Mouse (Mus musculus): ENCODE measurements around the gene Ror1.

Ror1 gene

GRCm38 (mm10) chr4:100324719-100325515 is 229.3 kb downstream of the Ror1 start:
- DNase-seq = no peak

- DNase-seq = no peak
These were observed 232.9 kb downstream of the Ror1 start for GRCm38 (mm10) chr4:100328361-100328970.

DNA sequence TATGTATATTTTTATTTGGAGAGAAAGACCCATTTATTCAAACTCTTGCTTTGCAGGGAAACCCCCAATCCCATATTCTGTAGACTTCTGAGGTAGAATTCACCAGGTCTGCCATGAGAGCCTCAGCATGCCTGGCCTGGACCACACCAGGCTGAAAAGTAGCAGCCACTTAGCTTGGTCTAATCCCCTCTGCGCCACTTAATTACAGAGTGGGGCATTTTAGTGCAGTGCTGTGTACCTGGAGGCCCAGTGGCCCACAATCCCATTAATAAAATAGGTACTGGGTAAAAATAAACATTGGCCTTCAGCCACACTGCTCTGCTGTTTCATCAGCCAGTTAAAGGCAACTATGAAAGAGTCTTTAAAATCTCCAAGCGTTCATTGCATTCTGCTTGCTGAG is 239.6 kb downstream of the Ror1 start:
- DNase-seq = no peak

GRCm38 (mm10) chr4:100347791-100348190 is 252.2 kb downstream of the Ror1 start:
- no peak for DNase-seq

DNA sequence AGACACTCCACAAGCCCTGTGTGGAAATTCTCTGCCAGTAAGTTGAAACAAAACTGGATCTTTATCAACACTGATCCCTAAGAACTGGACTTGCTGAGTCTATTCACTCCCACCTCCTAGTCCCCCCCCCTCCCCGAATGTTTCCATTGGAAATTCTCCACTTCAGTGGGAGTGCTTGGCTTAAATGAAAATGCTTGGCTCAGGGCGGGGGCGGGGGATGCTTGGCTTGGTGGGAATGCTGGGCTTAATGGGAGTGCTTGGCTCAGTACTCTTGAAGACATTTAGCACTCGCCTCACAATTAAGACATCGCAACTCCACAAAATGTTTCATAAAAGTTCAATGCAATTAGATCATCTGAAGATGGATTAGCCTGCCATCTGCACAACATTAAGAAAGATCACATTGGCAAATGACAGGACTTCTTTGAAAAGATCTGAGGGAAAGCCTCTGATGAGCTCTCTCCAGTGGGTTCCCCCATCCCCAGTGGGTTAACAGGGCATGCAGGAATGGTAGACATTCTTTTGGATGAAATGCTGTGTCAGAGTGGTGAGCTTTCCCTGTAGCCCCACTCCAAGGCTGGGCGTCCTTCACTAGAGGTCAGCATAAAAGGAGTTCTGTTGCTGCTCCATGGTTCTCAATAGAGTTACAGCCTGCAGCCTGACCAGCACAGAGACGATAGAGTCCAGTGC is 254.7 kb downstream of the Ror1 start:
- DNase-seq = no peak

DNA sequence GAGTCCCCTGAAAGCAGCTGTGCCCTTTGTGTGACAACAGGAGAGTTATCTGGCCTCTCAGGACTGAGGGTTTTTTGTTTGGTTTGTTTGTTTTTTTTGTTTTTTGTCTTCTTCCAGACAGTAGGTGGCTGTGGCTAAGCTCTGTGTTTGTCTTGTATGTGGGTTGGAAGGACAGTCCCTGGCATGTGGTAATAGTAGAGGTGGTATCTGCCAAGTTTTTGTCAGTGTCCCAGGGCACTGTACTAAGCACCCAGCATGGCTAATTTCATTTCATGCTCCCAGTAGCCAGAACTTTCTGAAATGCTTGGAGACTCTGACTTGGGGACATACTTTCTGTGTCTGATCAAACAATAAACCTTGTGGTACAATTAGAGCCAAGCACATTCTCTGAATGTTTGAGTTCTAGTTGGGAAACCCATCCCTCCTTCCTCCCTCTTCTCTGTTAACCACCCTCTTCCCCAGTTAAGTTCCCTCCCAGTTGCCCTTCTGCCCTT is 256.3 kb downstream of the Ror1 start:
- no peak for DNase-seq

DNA sequence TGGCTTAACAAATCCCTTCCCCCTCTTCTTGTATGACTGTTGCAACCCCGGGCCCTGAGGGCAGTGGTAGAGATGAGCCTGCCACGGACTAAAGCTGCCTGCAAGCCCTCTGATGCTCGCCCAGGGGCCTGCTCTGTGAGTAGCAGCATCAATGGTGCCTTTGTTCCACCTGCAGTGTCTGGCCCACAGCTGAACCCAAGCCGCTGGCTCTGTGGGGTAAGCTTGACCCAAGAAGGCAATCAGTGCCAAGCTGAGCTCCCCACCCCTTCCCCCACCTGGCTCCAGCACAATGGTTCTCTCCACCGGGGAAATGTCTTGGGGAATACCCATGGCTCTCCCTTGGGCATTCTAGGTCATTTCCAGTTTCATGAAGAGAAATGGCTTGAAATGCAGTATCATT is 260.0 kb downstream of the Ror1 start:
- no peak for DNase-seq

DNA sequence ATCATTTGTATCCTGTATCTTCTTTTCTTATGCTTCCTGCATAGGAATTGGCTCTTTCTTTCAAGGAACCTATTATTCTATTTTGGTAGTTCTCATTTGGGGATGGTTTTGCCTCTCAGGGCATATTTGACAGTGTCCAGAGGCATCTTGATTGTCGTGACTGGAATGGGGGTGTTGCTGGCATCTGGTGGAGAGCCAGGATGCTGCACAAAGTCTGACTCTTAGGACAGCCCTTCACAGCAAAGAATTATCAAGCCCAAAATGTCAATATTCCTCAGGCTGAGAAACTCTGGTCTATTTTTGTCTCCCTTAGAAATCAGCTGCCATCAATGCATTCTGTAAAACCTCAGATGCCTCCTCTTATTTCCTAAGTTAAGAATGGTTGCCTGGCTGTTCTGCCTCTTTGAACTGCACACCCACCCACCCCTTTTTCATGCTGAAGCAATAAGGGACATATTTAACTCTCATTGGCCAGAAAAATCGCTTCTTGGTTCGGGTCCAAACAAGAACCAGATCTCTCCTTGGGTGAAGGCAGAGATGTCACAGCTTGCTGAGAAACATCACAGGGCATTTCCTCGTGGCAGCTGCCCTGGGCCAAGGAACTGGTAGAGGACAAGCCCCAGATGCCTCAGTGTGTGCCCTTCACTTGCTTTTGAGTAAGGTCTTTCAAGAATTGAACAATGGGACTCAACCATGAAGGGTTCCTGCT is 262.4 kb downstream of the Ror1 start:
- no peak for DNase-seq

DNA sequence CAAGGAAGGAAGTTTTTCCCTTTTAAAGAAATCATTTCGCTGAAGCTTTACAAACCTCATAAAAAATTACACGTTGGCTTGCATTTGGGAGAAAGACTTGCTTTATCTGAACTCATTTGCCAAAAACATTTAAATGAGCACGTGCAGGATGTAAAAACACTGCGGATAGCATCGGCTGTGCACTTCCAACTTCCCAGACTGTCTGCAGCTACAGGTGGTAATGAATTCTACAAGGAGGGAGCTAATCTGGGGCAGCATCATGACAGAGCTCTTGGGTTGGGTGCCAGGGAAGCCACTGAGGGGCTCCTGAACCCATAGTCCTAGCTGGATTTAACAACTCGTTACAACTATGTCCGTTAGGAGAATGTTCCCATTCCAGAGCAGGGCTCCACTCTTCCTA is 268.1 kb downstream of the Ror1 start:
- no peak for DNase-seq

GRCm38 (mm10) chr4:100368691-100369090 is 273.1 kb downstream of the Ror1 start:
- no peak for DNase-seq

GRCm38 (mm10) chr4:100369541-100370174 is 274.1 kb downstream of the Ror1 start:
- no peak for DNase-seq

DNA sequence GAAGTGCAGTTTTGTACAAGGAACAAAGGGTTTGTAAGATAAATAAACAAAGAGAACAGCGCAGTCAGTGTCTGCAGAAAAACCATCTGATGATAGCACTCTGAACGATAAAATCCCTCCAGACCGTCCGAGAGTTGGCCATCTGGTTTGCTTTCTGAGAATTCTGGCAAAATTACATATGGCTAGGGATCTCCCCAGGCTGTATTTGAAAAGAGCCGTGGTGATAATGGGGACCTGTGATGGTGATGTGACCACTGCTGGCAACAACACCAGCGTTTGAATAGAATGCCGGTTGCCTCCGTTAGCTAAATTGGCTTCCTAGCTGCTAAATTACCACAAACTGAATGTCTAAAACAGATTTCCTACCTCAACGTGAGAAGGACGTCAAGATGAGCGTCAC is 277.2 kb downstream of the Ror1 start:
- no peak for DNase-seq

DNA sequence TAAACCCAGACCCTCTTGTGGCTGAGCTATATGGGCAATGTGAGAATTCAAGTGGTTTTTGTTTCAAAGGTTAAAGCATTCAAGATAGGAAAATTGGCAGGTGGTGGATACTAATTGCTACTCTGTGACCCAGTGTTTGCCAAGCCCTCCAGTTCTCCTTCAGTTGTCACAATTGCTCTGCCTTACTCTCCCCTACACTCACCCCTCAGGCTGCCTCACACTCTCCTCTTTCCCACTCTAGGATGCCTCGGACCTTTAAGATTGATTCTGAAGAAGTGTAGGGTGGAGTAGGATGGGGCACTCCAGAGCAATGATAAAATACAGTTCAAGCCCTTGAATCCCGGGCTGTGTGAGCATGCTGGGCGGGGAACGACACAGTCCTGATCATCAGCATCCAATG is 278.2 kb downstream of the Ror1 start:
- DNase-seq = no peak

GRCm38 (mm10) chr4:100375286-100375685 is 279.7 kb downstream of the Ror1 start:
- no peak for DNase-seq

DNA sequence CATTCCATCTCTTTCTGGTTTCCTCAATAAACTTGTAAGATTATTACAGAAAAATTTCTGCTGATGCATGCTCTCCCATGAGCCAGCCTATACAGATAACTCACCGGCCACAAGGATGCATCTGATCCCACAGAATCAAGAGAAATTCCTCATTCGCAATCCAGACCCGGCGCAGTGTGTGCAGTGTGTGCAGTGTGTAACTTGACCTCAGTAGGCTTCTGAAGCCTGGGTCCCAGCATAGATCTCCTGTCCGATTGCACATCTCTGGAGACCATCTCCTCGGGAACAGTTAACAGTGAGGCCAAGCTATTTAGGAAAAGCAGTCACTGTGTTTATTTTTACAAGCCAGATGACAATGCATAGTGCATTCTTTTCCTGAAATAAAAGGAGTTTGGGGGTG is 280.6 kb downstream of the Ror1 start:
- DNase-seq = no peak

GRCm38 (mm10) chr4:100377231-100377630 is 281.6 kb downstream of the Ror1 start:
- DNase-seq = no peak

DNA sequence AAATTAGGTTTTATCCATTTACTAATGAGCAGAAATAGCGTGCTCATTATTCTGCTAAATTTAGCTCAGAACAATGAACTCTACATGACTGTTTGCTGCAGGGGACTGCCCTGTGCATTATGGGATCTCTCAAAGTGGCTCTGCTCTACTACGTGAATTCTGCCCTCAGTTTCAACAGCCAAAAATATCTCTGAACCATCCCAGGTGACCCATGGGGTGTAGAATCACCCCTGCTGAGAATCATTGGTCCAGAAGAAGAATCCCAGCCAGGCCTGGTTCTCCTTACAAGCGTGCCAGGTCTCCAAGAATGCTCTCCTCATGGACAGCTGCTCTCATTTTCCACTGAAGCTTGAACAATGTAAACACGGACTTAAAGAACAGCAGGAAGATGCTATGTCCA is 282.4 kb downstream of the Ror1 start:
- DNase-seq = no peak

DNA sequence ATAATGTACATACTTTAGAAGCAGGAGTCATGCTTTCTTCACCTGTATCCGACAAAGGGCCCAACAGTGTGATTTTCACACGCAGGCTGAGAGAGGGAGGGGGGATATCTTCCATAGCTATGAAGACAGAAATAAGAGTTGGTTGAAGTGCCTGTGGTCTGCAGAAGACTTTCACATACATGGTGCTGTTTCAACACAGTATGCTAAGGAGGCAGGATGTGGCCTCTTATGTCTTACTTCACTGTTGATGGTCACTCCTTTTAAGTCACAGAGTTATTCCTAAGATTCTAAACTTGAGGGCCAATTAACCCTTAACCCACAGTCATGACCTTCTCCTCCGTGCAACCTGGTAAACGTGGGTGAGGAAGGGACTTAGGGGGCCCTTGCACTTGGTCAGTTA is 286.2 kb downstream of the Ror1 start:
- no peak for DNase-seq

DNA sequence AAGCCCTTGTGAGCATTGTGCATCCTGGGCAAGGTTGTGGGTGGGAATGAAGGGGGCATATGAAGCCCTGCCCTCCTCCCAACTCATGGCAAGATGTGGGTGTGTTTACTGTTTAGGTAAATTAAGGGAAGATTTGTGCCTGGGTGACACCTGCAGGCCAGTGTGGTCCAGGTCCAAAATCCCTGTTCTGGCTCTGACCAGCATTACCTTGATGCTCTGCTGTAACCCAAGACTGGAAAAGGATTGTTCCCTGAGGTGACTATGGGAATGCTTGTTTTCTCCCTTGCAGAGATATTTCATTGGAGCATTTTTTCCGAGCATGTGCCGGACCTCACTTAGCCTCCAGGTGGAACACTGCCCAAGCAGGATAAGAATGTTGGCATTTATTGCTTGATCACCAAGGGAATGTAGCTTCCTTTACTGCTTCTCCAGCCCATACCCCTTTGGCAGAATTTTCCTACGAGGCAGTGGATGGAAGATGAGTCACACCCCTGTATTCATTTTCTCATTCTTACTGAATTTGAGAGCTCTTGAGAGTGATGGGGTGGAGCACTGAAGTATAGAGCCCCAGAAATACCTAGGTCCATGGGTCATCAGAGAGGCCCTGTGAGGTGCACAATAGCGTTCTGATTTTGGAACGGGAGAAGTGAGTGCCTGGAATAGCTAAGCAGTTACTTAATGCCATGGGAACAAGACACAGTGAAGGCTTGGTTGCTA is 290.8 kb downstream of the Ror1 start:
- no peak for DNase-seq

- no peak for DNase-seq
These were observed 294.8 kb downstream of the Ror1 start for GRCm38 (mm10) chr4:100390436-100390835.

- no peak for DNase-seq
These were observed 295.4 kb downstream of the Ror1 start for GRCm38 (mm10) chr4:100391021-100391420.

All from kidney, adult 18-20 months (tissue).